Mouse (Mus musculus): ENCODE measurements around the gene Slco3a1.
A peak's percentile ranks its signal among the peaks of the same experiment; 100 is the strongest.

The Slco3a1 gene

GRCm38 (mm10) chr7:74486083-74486482, 68.5 kb downstream of the Slco3a1 start:
- peak; percentile 82 for DNase-seq (ENCODE audit: low read depth, low spot score)

GRCm38 (mm10) chr7:74485669-74486068, 68.9 kb downstream of the Slco3a1 start:
- no peak for DNase-seq (ENCODE audit: low read depth, low spot score)

- DNase-seq (ENCODE audit: low read depth, low spot score) = no peak
Observed at GRCm38 (mm10) chr7:74484024-74484385, 70.6 kb downstream of the Slco3a1 start.

- DNase-seq (ENCODE audit: low read depth, low spot score) = no peak
Observed at GRCm38 (mm10) chr7:74483294-74484023, 71.1 kb downstream of the Slco3a1 start.

GRCm38 (mm10) chr7:74471740-74472139, 82.8 kb downstream of the Slco3a1 start:
- no peak for DNase-seq (ENCODE audit: low read depth, low spot score)

- no peak for DNase-seq (ENCODE audit: low read depth, low spot score)
Observed at GRCm38 (mm10) chr7:74466886-74467285, 87.7 kb downstream of the Slco3a1 start.

GRCm38 (mm10) chr7:74464638-74465037, 89.9 kb downstream of the Slco3a1 start:
- DNase-seq (ENCODE audit: low read depth, low spot score) = no peak

GRCm38 (mm10) chr7:74462451-74462850, 92.1 kb downstream of the Slco3a1 start:
- no peak for DNase-seq (ENCODE audit: low read depth, low spot score)

GRCm38 (mm10) chr7:74461736-74462135, 92.8 kb downstream of the Slco3a1 start:
- DNase-seq (ENCODE audit: low read depth, low spot score) = no peak

GRCm38 (mm10) chr7:74461146-74461545, 93.4 kb downstream of the Slco3a1 start:
- DNase-seq (ENCODE audit: low read depth, low spot score) = no peak

- DNase-seq (ENCODE audit: low read depth, low spot score) = no peak
Observed at GRCm38 (mm10) chr7:74459812-74460211, 94.8 kb downstream of the Slco3a1 start.

GRCm38 (mm10) chr7:74459277-74459676, 95.3 kb downstream of the Slco3a1 start:
- peak; percentile 19 for DNase-seq (ENCODE audit: low read depth, low spot score)

GRCm38 (mm10) chr7:74458475-74459221, 95.9 kb downstream of the Slco3a1 start:
- no peak for DNase-seq (ENCODE audit: low read depth, low spot score)

- no peak for DNase-seq (ENCODE audit: low read depth, low spot score)
Observed at GRCm38 (mm10) chr7:74457347-74457975, 97.1 kb downstream of the Slco3a1 start.

GRCm38 (mm10) chr7:74456781-74457180, 97.8 kb downstream of the Slco3a1 start:
- DNase-seq (ENCODE audit: low read depth, low spot score) = no peak

- no peak for DNase-seq (ENCODE audit: low read depth, low spot score)
Observed at GRCm38 (mm10) chr7:74451047-74451446, 103.5 kb downstream of the Slco3a1 start.

GRCm38 (mm10) chr7:74449802-74450201, 104.8 kb downstream of the Slco3a1 start:
- no peak for DNase-seq (ENCODE audit: low read depth, low spot score)

- no peak for DNase-seq (ENCODE audit: low read depth, low spot score)
Observed at GRCm38 (mm10) chr7:74447781-74448180, 106.8 kb downstream of the Slco3a1 start.

- DNase-seq (ENCODE audit: low read depth, low spot score) = no peak
Observed at GRCm38 (mm10) chr7:74445148-74445547, 109.4 kb downstream of the Slco3a1 start.

GRCm38 (mm10) chr7:74442380-74442779, 112.2 kb downstream of the Slco3a1 start:
- no peak for DNase-seq (ENCODE audit: low read depth, low spot score)

- no peak for DNase-seq (ENCODE audit: low read depth, low spot score)
Observed at GRCm38 (mm10) chr7:74437534-74437933, 117.0 kb downstream of the Slco3a1 start.

GRCm38 (mm10) chr7:74436642-74437041, 117.9 kb downstream of the Slco3a1 start:
- DNase-seq (ENCODE audit: low read depth, low spot score) = no peak

- no peak for DNase-seq (ENCODE audit: low read depth, low spot score)
Observed at GRCm38 (mm10) chr7:74432950-74433349, 121.6 kb downstream of the Slco3a1 start.

All from CD4-positive helper T cell, adult 2 months (primary cell).